Mouse (Mus musculus) left cerebral cortex, adult 18-20 months (tissue): ENCODE data around the gene Shf. TPM values are rescaled to one million over a fixed set of nuclear protein-coding genes. Genes with fewer than 3 reads are reported as not detected.
A peak's percentile ranks its signal among the peaks of the same experiment; 100 is the strongest.

Source experiments
- DNase-seq, 2 experiments: peaks; one replicate each; pipeline ENCODE4 v3.0.0; 2021 to 2022; ENCODE audit warnings: low spot score in 2 of 2, mixed read lengths in 1 of 2
- total RNA-seq, 2 experiments: library from RNA; stranded (reverse); gene quantifications; 2 replicates each; pipeline ENCODE4 v1.2.3; 2021

Gene Shf
- total RNA-seq, 2 experiments from 2014 or later: 70.5 to 76.1 TPM

- DNase-seq: no peak
These were observed 64.4 kb downstream of the Shf start for GRCm38 (mm10) chr2:122304544-122304943.

- DNase-seq: peak; percentile 64 to 69
These were observed 66.3 kb downstream of the Shf start for GRCm38 (mm10) chr2:122302574-122303241.

- no peak for DNase-seq
These were observed 66.9 kb downstream of the Shf start for GRCm38 (mm10) chr2:122301921-122302573.

GRCm38 (mm10) chr2:122301081-122301920, 67.7 kb downstream of the Shf start:
- DNase-seq: peak in 1 of 2 experiments; percentile 19

GRCm38 (mm10) chr2:122300656-122301020, 68.3 kb downstream of the Shf start:
- DNase-seq: no peak

- DNase-seq: no peak
These were observed 68.9 kb downstream of the Shf start for GRCm38 (mm10) chr2:122299911-122300655.

Other genes with a start within 250 kb of the Shf start
- gene B2m, start 221.5 kb downstream of the Shf start, total RNA-seq: 100 to 1,000 TPM; 121 to 139 TPM
- gene Trim69, start 208.5 kb downstream of the Shf start, total RNA-seq: not detected
- gene Patl2, start 183.0 kb downstream of the Shf start, total RNA-seq: under 1 TPM in 1 of 2 experiments, not detected in 1; 0.14 TPM
- gene Terb2, start 182.9 kb downstream of the Shf start, total RNA-seq: not detected
- 10 to 100 TPM; 19.4 to 20.4 TPM for gene Sord, start 134.4 kb downstream of the Shf start, total RNA-seq
- gene Duox2, start 70.7 kb downstream of the Shf start, total RNA-seq: not detected
- gene Duoxa2, start 70.3 kb downstream of the Shf start, total RNA-seq: not detected
- gene Duoxa1, start 55.4 kb downstream of the Shf start, total RNA-seq: under 1 TPM in 1 of 2 experiments, not detected in 1; 0.23 TPM
- gene Duox1, start 53.5 kb downstream of the Shf start, total RNA-seq: not detected
- under 1 TPM; 0.26 to 0.30 TPM for gene Slc28a2, start 57.3 kb upstream of the Shf start, total RNA-seq
- gene Gm14085, start 115.8 kb upstream of the Shf start, total RNA-seq: not detected
- gene Gatm, start 242.1 kb upstream of the Shf start, total RNA-seq: 10 to 100 TPM; 66.0 to 74.6 TPM